Mouse (Mus musculus): ENCODE measurements around the gene Il18bp. TPM values are rescaled to one million over a fixed set of nuclear protein-coding genes. Genes with fewer than 3 reads are reported as not detected.

Il18bp gene
- polyA plus RNA-seq, 1 experiment from 2014 or later: 5.0 TPM

GRCm38 (mm10) chr7:102016936-102017335, 1.6 kb downstream of the Il18bp start:
- Histone ChIP-seq H3K27me3 (replicated peaks; ENCODE audit: control insufficient read depth, insufficient read depth, low read length) (no peaks in the 10 kb centered on the region), H3K27ac (ENCODE audit: low read length) (no peak overlapping the region), H3K4me1 (replicated peaks; ENCODE audit: control insufficient read depth, insufficient read depth, low read length) (no peaks in the 10 kb centered on the region), H3K4me2 (ENCODE audit: low read length) (no peak overlapping the region), H3K9ac (replicated peaks; ENCODE audit: low read depth, low read length) (no peak overlapping the region), H3K36me3 (ENCODE audit: control insufficient read depth, insufficient read depth) (peaks cover 52% of the 10 kb centered on the region), H3K9me3 (ENCODE audit: control insufficient read depth, low read length) (no peaks in the 10 kb centered on the region), H3K4me3 (replicated peaks; ENCODE audit: low read length) (no peak overlapping the region)
- no peak for ATAC-seq
- WGBS: 84% methylated on average over 4 of the region's 4 CpGs

DNA sequence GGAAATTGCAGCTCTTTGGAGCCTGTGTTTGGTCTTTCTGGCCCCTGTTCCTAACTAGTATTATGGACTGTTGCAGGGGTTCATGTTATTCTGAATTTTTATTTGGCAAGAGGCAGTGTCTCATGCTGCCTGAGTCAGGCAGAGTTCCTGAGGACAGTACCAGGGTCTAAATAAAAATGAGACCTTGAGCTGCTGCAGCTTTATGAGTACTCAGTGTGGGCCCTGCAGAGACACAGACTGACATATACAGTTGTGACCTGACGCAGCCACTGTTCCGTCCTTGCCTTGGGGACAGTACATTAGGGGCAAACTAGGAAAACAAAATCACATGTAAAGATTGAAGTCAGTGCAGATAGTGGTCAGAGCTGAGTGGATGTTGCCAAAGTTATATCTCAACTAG, 3.5 kb downstream of the Il18bp start:
- no peak overlapping the region for H3K27ac ChIP-seq (ENCODE audit: low read length)
- H3K4me1 ChIP-seq (replicated peaks; ENCODE audit: control insufficient read depth, insufficient read depth, low read length): no peaks in the 10 kb centered on the region
- no peak overlapping the region for H3K9ac ChIP-seq (replicated peaks; ENCODE audit: low read depth, low read length)
- no peaks in the 10 kb centered on the region for H3K9me3 ChIP-seq (ENCODE audit: control insufficient read depth, low read length)
- no peak overlapping the region for H3K4me3 ChIP-seq (replicated peaks; ENCODE audit: low read length)
- H3K27me3 ChIP-seq (replicated peaks; ENCODE audit: control insufficient read depth, insufficient read depth, low read length): no peaks in the 10 kb centered on the region
- 86% methylated on average over 2 of the region's 2 CpGs for WGBS
- no peak for ATAC-seq
- H3K4me2 ChIP-seq (ENCODE audit: low read length): no peak overlapping the region
- peaks cover 66% of the 10 kb centered on the region for H3K36me3 ChIP-seq (ENCODE audit: control insufficient read depth, insufficient read depth)

DNA sequence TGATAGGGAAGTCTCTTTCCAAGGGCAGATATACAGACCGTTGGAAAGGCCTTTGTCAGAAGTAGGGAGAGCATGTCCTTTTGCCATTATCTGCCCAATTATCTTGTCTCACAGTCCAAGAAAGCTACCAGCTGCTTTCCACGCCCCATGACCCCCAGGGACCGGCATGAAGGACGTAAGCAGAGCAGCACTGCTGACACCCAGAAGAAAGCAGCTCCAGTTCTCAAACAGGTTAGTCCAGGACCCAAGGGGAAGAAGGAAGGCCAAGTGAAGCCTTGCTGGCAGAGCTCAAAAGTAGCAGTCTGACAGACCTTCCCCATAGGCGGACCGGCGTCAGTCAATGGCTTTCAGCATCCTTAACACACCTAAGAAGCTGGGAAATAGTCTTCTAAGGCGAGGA, 5.1 kb downstream of the Il18bp start:
- ATAC-seq: no peak
- peaks cover 80% of the 10 kb centered on the region for H3K36me3 ChIP-seq (ENCODE audit: control insufficient read depth, insufficient read depth)
- no peak overlapping the region for H3K4me2 ChIP-seq (ENCODE audit: low read length)
- no peaks in the 10 kb centered on the region for H3K9me3 ChIP-seq (ENCODE audit: control insufficient read depth, low read length)
- H3K27me3 ChIP-seq (replicated peaks; ENCODE audit: control insufficient read depth, insufficient read depth, low read length): no peaks in the 10 kb centered on the region
- H3K4me3 ChIP-seq (replicated peaks; ENCODE audit: low read length): no peak overlapping the region
- 96% methylated on average over 8 of the region's 8 CpGs for WGBS
- H3K4me1 ChIP-seq (replicated peaks; ENCODE audit: control insufficient read depth, insufficient read depth, low read length): no peaks in the 10 kb centered on the region
- no peak overlapping the region for H3K9ac ChIP-seq (replicated peaks; ENCODE audit: low read depth, low read length)
- H3K27ac ChIP-seq (ENCODE audit: low read length): no peak overlapping the region

- Histone ChIP-seq H3K27me3 (replicated peaks; ENCODE audit: control insufficient read depth, insufficient read depth, low read length) (no peaks in the 10 kb centered on the region), H3K4me1 (replicated peaks; ENCODE audit: control insufficient read depth, insufficient read depth, low read length) (no peaks in the 10 kb centered on the region), H3K36me3 (ENCODE audit: control insufficient read depth, insufficient read depth) (peaks cover 80% of the 10 kb centered on the region), H3K4me2 (ENCODE audit: low read length) (no peak overlapping the region), H3K9ac (replicated peaks; ENCODE audit: low read depth, low read length) (no peak overlapping the region), H3K9me3 (ENCODE audit: control insufficient read depth, low read length) (no peaks in the 10 kb centered on the region), H3K27ac (ENCODE audit: low read length) (0 out of 2 replicates have a peak overlapping the region, but pooled peaks have one; percentile 18), H3K4me3 (replicated peaks; ENCODE audit: low read length) (no peak overlapping the region)
- 95% methylated on average over 9 of the region's 9 CpGs for WGBS
- ATAC-seq: no peak; the same call in 1 of the 2 replicates
Measured at GRCm38 (mm10) chr7:102011855-102012254, 6.6 kb downstream of the Il18bp start.

DNA sequence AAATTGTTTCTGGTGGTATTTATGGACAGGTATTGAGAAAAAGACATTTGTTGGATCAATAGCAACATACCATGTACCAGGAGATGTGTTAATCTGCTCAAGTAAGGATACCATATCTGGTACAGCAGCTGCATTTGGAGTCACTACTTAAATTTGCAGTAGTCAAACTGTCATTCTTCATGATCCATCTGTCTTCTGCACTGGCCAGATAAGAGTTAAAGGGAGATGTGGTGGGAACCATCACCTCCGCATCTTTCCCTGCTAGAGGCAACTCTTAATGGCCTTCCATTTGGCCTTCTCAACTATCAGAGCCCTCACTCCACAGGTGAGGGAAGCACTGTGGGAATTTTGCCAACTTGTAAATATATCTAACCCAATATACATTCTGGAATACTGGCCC, 12.0 kb downstream of the Il18bp start:
- ATAC-seq: no peak
- Histone ChIP-seq H3K36me3 (ENCODE audit: control insufficient read depth, insufficient read depth) (peaks cover 60% of the 10 kb centered on the region), H3K4me1 (replicated peaks; ENCODE audit: control insufficient read depth, insufficient read depth, low read length) (no peaks in the 10 kb centered on the region), H3K27me3 (replicated peaks; ENCODE audit: control insufficient read depth, insufficient read depth, low read length) (no peaks in the 10 kb centered on the region), H3K27ac (ENCODE audit: low read length) (no peak overlapping the region), H3K4me3 (replicated peaks; ENCODE audit: low read length) (no peak overlapping the region), H3K9me3 (ENCODE audit: control insufficient read depth, low read length) (no peaks in the 10 kb centered on the region), H3K9ac (replicated peaks; ENCODE audit: low read depth, low read length) (no peak overlapping the region), H3K4me2 (ENCODE audit: low read length) (no peak overlapping the region)
- WGBS: 89% methylated on average over 1 of the region's 1 CpGs

DNA sequence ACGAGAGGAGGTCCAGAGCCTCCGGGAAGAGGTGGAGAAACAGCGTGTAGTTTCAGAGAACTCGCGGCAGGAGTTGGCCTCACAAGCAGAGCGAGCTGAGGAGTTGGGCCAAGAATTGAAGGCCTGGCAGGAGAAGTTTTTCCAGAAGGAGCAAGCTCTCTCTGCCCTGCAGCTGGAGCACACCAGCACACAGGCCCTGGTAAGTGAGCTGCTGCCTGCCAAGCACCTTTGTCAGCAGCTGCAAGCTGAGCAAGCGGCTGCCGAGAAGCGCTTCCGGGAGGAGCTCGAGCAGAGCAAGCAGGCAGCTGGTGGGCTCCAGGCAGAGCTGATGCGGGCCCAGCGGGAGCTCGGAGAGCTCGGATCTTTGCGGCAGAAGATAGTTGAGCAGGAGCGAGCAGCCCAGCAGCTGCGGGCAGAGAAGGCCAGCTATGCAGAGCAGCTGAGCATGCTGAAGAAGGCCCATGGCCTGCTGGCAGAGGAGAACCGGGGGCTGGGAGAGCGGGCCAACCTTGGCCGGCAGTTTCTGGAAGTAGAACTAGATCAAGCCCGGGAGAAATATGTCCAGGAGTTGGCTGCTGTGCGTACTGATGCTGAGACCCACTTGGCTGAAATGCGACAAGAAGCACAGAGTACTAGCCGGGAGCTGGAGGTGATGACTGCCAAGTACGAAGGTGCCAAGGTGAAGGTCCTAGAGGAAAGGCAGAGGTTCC, 17.4 kb downstream of the Il18bp start:
- no peak overlapping the region for H3K27ac ChIP-seq (ENCODE audit: low read length)
- ATAC-seq: peak; percentile 11; the same call in 1 of the 2 replicates
- no peaks in the 10 kb centered on the region for H3K27me3 ChIP-seq (replicated peaks; ENCODE audit: control insufficient read depth, insufficient read depth, low read length)
- WGBS: 82% methylated on average over 26 of the region's 26 CpGs
- H3K9ac ChIP-seq (replicated peaks; ENCODE audit: low read depth, low read length): no peak overlapping the region
- no peaks in the 10 kb centered on the region for H3K9me3 ChIP-seq (ENCODE audit: control insufficient read depth, low read length)
- peaks cover 60% of the 10 kb centered on the region for H3K36me3 ChIP-seq (ENCODE audit: control insufficient read depth, insufficient read depth)
- no peak overlapping the region for H3K4me2 ChIP-seq (ENCODE audit: low read length)
- H3K4me1 ChIP-seq (replicated peaks; ENCODE audit: control insufficient read depth, insufficient read depth, low read length): no peaks in the 10 kb centered on the region
- H3K4me3 ChIP-seq (replicated peaks; ENCODE audit: low read length): no peak overlapping the region

- Histone ChIP-seq H3K36me3 (ENCODE audit: control insufficient read depth, insufficient read depth) (peaks cover 65% of the 10 kb centered on the region), H3K4me3 (replicated peaks; ENCODE audit: low read length) (no peak overlapping the region), H3K27me3 (replicated peaks; ENCODE audit: control insufficient read depth, insufficient read depth, low read length) (no peaks in the 10 kb centered on the region), H3K4me1 (replicated peaks; ENCODE audit: control insufficient read depth, insufficient read depth, low read length) (no peaks in the 10 kb centered on the region), H3K9ac (replicated peaks; ENCODE audit: low read depth, low read length) (no peak overlapping the region), H3K4me2 (ENCODE audit: low read length) (no peak overlapping the region), H3K27ac (ENCODE audit: low read length) (no peak overlapping the region), H3K9me3 (ENCODE audit: control insufficient read depth, low read length) (no peaks in the 10 kb centered on the region)
- WGBS: 90% methylated on average over 8 of the region's 8 CpGs
- ATAC-seq: no peak
Measured at GRCm38 (mm10) chr7:102000296-102000695, 18.2 kb downstream of the Il18bp start.

- Histone ChIP-seq H3K36me3 (ENCODE audit: control insufficient read depth, insufficient read depth) (peaks cover 72% of the 10 kb centered on the region), H3K4me3 (replicated peaks; ENCODE audit: low read length) (no peak overlapping the region), H3K4me2 (ENCODE audit: low read length) (no peak overlapping the region), H3K4me1 (replicated peaks; ENCODE audit: control insufficient read depth, insufficient read depth, low read length) (no peaks in the 10 kb centered on the region), H3K27me3 (replicated peaks; ENCODE audit: control insufficient read depth, insufficient read depth, low read length) (no peaks in the 10 kb centered on the region), H3K27ac (ENCODE audit: low read length) (no peak overlapping the region), H3K9ac (replicated peaks; ENCODE audit: low read depth, low read length) (no peak overlapping the region), H3K9me3 (ENCODE audit: control insufficient read depth, low read length) (no peaks in the 10 kb centered on the region)
- ATAC-seq: no peak
- 95% methylated on average over 15 of the region's 15 CpGs for WGBS
Measured at GRCm38 (mm10) chr7:101999461-102000151, 18.9 kb downstream of the Il18bp start.

- Histone ChIP-seq H3K4me3 (replicated peaks; ENCODE audit: low read length) (no peak overlapping the region), H3K27me3 (replicated peaks; ENCODE audit: control insufficient read depth, insufficient read depth, low read length) (no peaks in the 10 kb centered on the region), H3K27ac (ENCODE audit: low read length) (no peak overlapping the region), H3K9ac (replicated peaks; ENCODE audit: low read depth, low read length) (no peak overlapping the region), H3K36me3 (ENCODE audit: control insufficient read depth, insufficient read depth) (peaks cover 74% of the 10 kb centered on the region), H3K4me1 (replicated peaks; ENCODE audit: control insufficient read depth, insufficient read depth, low read length) (no peaks in the 10 kb centered on the region), H3K4me2 (ENCODE audit: low read length) (no peak overlapping the region), H3K9me3 (ENCODE audit: control insufficient read depth, low read length) (no peaks in the 10 kb centered on the region)
- WGBS: 68% methylated on average over 14 of the region's 14 CpGs
- ATAC-seq: peak; percentile 56
Measured at GRCm38 (mm10) chr7:101998194-101998927, 20.1 kb downstream of the Il18bp start.

Data from forebrain, embryonic 16.5 days (tissue).